Mouse (Mus musculus): ENCODE results near the gene Snd1. TPM values are rescaled to one million over a fixed set of nuclear protein-coding genes. Genes with fewer than 3 reads are reported as not detected.

Gene Snd1
- polyA plus RNA-seq, 1 experiment = 190 TPM

DNA sequence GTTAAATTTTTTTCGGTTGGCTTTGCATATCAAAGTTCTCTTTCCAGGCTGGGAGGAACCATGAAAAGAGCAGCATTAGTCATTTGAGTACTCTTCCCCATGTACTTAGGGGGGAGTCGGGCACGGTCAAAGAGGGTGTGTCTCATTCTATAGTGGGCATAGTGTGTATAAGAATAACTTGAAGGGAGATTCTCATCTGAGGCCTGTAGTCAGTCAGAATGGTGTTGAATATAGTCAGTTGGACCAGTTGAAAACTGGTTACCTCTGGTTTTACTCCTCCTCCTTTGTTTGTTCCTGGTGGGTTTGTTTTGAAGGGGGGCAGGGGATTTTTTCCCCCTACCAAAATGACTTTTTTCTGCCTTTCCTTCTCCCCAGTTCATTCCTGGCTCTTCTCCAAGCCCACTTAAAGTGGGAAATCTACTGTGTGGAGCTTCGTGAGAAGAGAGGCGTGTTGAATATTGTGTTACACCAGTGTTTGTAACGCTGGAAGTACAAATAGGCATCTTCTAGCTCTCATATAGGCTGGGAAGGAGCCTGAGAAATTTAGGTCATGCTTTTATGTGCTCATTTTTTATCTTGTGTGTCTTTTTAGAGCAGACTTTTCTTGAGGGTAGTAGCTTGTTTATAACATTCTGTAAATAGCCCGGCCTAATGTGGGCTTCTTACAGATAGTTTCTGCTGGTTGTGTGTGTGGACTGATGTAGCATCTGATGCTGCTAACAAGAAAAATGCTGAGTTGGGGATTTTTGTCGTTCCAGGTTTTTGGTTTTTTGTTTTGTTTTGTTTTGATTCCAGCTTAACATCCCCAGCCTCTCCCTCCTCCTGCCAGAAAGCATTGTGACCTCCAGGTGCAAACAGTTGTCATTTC is 231.4 kb downstream of the Snd1 start:
- no peaks in the 10 kb centered on the region for H3K27me3 ChIP-seq (ENCODE audit: control insufficient read depth, insufficient read depth, insufficient read length)
- TF ChIP-seq MYOD1 (IDR thresholded peaks at IDR 0.05; ENCODE audit: control insufficient read depth in 1 of 3, insufficient read length in 2 of 3, low read depth in 2 of 3) (no peak), USF1 (IDR thresholded peaks at IDR 0.05; ENCODE audit: low read depth) (no peak), POLR2AphosphoS2 (IDR thresholded peaks at IDR 0.05; ENCODE audit: insufficient read length, low read depth) (no peak), E2F4 (IDR thresholded peaks at IDR 0.05; ENCODE audit: insufficient read depth) (no peak), CEBPB (IDR thresholded peaks at IDR 0.05; ENCODE audit: insufficient read depth, poor library complexity, severe bottlenecking) (no peak), TCF3 (IDR thresholded peaks at IDR 0.05; ENCODE audit: insufficient read length, low read depth) (no peak), TCF12 (IDR thresholded peaks at IDR 0.05; ENCODE audit: insufficient read depth, poor library complexity, severe bottlenecking) (no peak), MAX (IDR thresholded peaks at IDR 0.05; ENCODE audit: low read depth) (no peak), SRF (IDR thresholded peaks at IDR 0.05; ENCODE audit: control insufficient read depth, insufficient read length, low read depth) (no peak), POLR2A (IDR thresholded peaks at IDR 0.05; ENCODE audit: insufficient read length, low read depth) (no peak), MYOG (IDR thresholded peaks at IDR 0.05; ENCODE audit: control insufficient read depth in 1 of 3, insufficient read depth in 1 of 3, insufficient read length in 2 of 3, low read depth in 2 of 3) (no peak), REST (IDR thresholded peaks at IDR 0.05; ENCODE audit: insufficient read depth, insufficient read length) (no peak)
- peaks cover 3% of the 10 kb centered on the region for H3K79me2 ChIP-seq (ENCODE audit: control insufficient read depth, insufficient read depth)
- H3K36me3 ChIP-seq (ENCODE audit: control insufficient read depth, insufficient read depth) = peaks cover 18% of the 10 kb centered on the region
- peak overlapping the region; percentile 68 for H3K4me2 ChIP-seq (ENCODE audit: low read depth)
- peak overlapping the region; percentile 1 for H3K4me3 ChIP-seq
- no peak overlapping the region for H3ac ChIP-seq (ENCODE audit: control insufficient read depth, insufficient read length)

DNA sequence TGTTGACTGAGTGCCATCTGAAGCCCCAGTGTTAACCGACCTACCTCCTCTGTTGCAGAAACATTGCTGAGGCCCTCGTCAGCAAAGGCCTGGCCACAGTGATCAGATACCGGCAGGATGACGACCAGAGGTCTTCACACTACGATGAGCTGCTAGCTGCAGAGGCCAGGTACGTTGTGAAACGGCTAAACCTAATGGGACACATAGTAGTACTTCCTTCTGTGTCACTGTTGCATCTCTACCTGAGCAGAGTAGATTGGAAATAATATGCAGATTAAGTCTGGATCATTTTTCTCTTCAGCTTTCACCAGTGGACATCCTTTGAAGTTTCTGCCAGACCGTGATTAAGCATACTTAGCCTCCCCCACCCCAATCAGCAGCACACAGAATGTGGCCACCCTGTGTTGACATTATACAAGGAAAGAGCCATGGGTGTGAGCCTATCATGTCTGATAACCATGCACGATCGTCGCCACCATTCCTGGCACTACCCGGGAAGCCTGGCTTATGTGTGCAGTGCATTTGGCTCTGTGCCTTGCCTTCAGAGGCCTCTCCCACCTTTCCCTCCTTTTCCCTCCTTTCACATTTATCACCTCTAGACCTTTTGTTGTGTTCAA is 232.1 kb downstream of the Snd1 start:
- H3ac ChIP-seq (ENCODE audit: control insufficient read depth, insufficient read length) = no peak overlapping the region
- peaks cover 3% of the 10 kb centered on the region for H3K79me2 ChIP-seq (ENCODE audit: control insufficient read depth, insufficient read depth)
- TF ChIP-seq REST (IDR thresholded peaks at IDR 0.05; ENCODE audit: insufficient read depth, insufficient read length) = no peak
- peak in 1 of 3 experiments; percentile 17 for TF ChIP-seq MYOG (IDR thresholded peaks at IDR 0.05; ENCODE audit: control insufficient read depth in 1 of 3, insufficient read depth in 1 of 3, insufficient read length in 2 of 3, low read depth in 2 of 3)
- TF ChIP-seq USF1 (IDR thresholded peaks at IDR 0.05; ENCODE audit: low read depth) = no peak
- TF ChIP-seq MAX (IDR thresholded peaks at IDR 0.05; ENCODE audit: low read depth) = no peak
- no peak for TF ChIP-seq TCF12 (IDR thresholded peaks at IDR 0.05; ENCODE audit: insufficient read depth, poor library complexity, severe bottlenecking)
- TF ChIP-seq CEBPB (IDR thresholded peaks at IDR 0.05; ENCODE audit: insufficient read depth, poor library complexity, severe bottlenecking) = no peak
- TF ChIP-seq SRF (IDR thresholded peaks at IDR 0.05; ENCODE audit: control insufficient read depth, insufficient read length, low read depth) = no peak
- H3K4me2 ChIP-seq (ENCODE audit: low read depth) = no peak overlapping the region
- H3K36me3 ChIP-seq (ENCODE audit: control insufficient read depth, insufficient read depth) = peaks cover 18% of the 10 kb centered on the region
- no peak overlapping the region for H3K4me3 ChIP-seq
- no peaks in the 10 kb centered on the region for H3K27me3 ChIP-seq (ENCODE audit: control insufficient read depth, insufficient read depth, insufficient read length)

GRCm38 (mm10) chr6:28710035-28710434 is 235.1 kb downstream of the Snd1 start:
- no peak overlapping the region for H3K4me3 ChIP-seq
- peaks cover 5% of the 10 kb centered on the region for H3K79me2 ChIP-seq (ENCODE audit: control insufficient read depth, insufficient read depth)
- H3K27me3 ChIP-seq (ENCODE audit: control insufficient read depth, insufficient read depth, insufficient read length) = no peaks in the 10 kb centered on the region
- H3ac ChIP-seq (ENCODE audit: control insufficient read depth, insufficient read length) = no peak overlapping the region
- peaks cover 18% of the 10 kb centered on the region for H3K36me3 ChIP-seq (ENCODE audit: control insufficient read depth, insufficient read depth)
- no peak overlapping the region for H3K4me2 ChIP-seq (ENCODE audit: low read depth)
- no peak for TF ChIP-seq POLR2AphosphoS2 (IDR thresholded peaks at IDR 0.05; ENCODE audit: insufficient read length, low read depth)
- TF ChIP-seq REST (IDR thresholded peaks at IDR 0.05; ENCODE audit: insufficient read depth, insufficient read length) = no peak
- TF ChIP-seq MYOD1 (IDR thresholded peaks at IDR 0.05; ENCODE audit: control insufficient read depth in 1 of 3, insufficient read length in 2 of 3, low read depth in 2 of 3) = no peak
- no peak for TF ChIP-seq MAX (IDR thresholded peaks at IDR 0.05; ENCODE audit: low read depth)
- no peak for TF ChIP-seq SRF (IDR thresholded peaks at IDR 0.05; ENCODE audit: control insufficient read depth, insufficient read length, low read depth)
- no peak for TF ChIP-seq USF1 (IDR thresholded peaks at IDR 0.05; ENCODE audit: low read depth)
- TF ChIP-seq POLR2A (IDR thresholded peaks at IDR 0.05; ENCODE audit: insufficient read length, low read depth) = no peak
- TF ChIP-seq TCF3 (IDR thresholded peaks at IDR 0.05; ENCODE audit: insufficient read length, low read depth) = no peak
- TF ChIP-seq MYOG (IDR thresholded peaks at IDR 0.05; ENCODE audit: control insufficient read depth in 1 of 3, insufficient read depth in 1 of 3, insufficient read length in 2 of 3, low read depth in 2 of 3) = no peak
- TF ChIP-seq CEBPB (IDR thresholded peaks at IDR 0.05; ENCODE audit: insufficient read depth, poor library complexity, severe bottlenecking) = no peak
- no peak for TF ChIP-seq E2F4 (IDR thresholded peaks at IDR 0.05; ENCODE audit: insufficient read depth)
- TF ChIP-seq TCF12 (IDR thresholded peaks at IDR 0.05; ENCODE audit: insufficient read depth, poor library complexity, severe bottlenecking) = no peak

- Histone ChIP-seq H3K27me3 (ENCODE audit: control insufficient read depth, insufficient read depth, insufficient read length) (no peaks in the 10 kb centered on the region), H3K79me2 (ENCODE audit: control insufficient read depth, insufficient read depth) (peaks cover 5% of the 10 kb centered on the region), H3ac (ENCODE audit: control insufficient read depth, insufficient read length) (no peak overlapping the region), H3K4me3 (no peak overlapping the region), H3K36me3 (ENCODE audit: control insufficient read depth, insufficient read depth) (peaks cover 5% of the 10 kb centered on the region), H3K4me2 (ENCODE audit: low read depth) (no peak overlapping the region)
- TF ChIP-seq MAX (IDR thresholded peaks at IDR 0.05; ENCODE audit: low read depth) = no peak
- no peak for TF ChIP-seq E2F4 (IDR thresholded peaks at IDR 0.05; ENCODE audit: insufficient read depth)
- no peak for TF ChIP-seq TCF12 (IDR thresholded peaks at IDR 0.05; ENCODE audit: insufficient read depth, poor library complexity, severe bottlenecking)
- no peak for TF ChIP-seq POLR2AphosphoS2 (IDR thresholded peaks at IDR 0.05; ENCODE audit: insufficient read length, low read depth)
- TF ChIP-seq POLR2A (IDR thresholded peaks at IDR 0.05; ENCODE audit: insufficient read length, low read depth) = no peak
- TF ChIP-seq REST (IDR thresholded peaks at IDR 0.05; ENCODE audit: insufficient read depth, insufficient read length) = no peak
- TF ChIP-seq MYOG (IDR thresholded peaks at IDR 0.05; ENCODE audit: control insufficient read depth in 1 of 3, insufficient read depth in 1 of 3, insufficient read length in 2 of 3, low read depth in 2 of 3) = no peak
- TF ChIP-seq SRF (IDR thresholded peaks at IDR 0.05; ENCODE audit: control insufficient read depth, insufficient read length, low read depth) = no peak
- TF ChIP-seq USF1 (IDR thresholded peaks at IDR 0.05; ENCODE audit: low read depth) = no peak
- no peak for TF ChIP-seq MYOD1 (IDR thresholded peaks at IDR 0.05; ENCODE audit: control insufficient read depth in 1 of 3, insufficient read length in 2 of 3, low read depth in 2 of 3)
- TF ChIP-seq TCF3 (IDR thresholded peaks at IDR 0.05; ENCODE audit: insufficient read length, low read depth) = no peak
- no peak for TF ChIP-seq CEBPB (IDR thresholded peaks at IDR 0.05; ENCODE audit: insufficient read depth, poor library complexity, severe bottlenecking)
These were observed 242.4 kb downstream of the Snd1 start for GRCm38 (mm10) chr6:28717203-28717844.

Measured in myocyte (in vitro differentiated cells).